Mouse (Mus musculus) urinary bladder, postnatal 4 days (tissue): ENCODE results near the gene Net1.
"Not testable (repeated sequence)": the region's sequence is repeated elsewhere in the genome, so short reads cannot be mapped to it uniquely, and the experiment has no call there.

Experiments used
- DNase-seq, 2 experiments: peaks; one replicate each; pipeline ENCODE4 v3.0.0; 2021 to 2022; ENCODE audit warnings: low spot score in 2 of 2

Net1 gene

DNA sequence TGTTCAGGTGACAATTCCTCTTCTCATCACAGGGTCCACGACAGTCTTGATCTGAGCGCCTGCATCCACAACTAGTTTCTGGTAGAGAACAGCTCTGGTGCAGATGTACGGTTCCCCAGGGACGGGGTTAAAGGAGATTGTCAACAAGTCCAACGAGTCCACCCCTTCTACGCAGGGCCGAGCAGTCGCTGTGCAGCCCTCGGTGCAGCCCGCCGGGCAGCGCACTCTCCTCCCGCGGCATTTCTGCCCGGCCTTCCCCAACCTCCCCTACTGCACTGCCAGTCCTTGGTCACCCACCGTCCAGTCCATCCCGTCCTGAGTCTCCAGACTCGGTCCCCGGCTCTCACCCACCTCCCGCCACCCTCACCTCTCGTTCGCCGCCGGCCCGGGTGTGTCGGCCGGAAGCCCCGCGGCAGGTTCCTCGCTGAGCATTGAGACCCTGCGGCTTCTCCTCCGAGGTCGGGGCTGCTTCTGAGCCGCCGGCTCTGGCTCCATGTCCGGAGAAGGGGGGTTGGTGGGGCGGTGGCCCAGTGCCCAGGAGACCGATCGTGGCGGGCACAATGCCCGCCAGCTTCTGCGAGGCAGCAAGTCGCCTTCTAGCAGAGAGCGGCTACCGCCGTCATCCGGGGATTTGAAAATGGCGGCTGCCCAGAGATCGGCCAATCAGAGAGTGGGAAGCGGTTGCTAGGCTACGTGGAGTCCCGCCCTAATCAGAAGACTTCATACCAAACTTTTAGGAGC, at the start of gene Net1, which contains the start of gene Tubal3:
Gene Net1 (minus strand): TSS at position 650 of the 741 bp plus-strand sequence.
Gene Tubal3 (plus strand): TSS at position 704 of the 741 bp plus-strand sequence.
- DNase-seq = peak; percentile 83 to 89

- no peak for DNase-seq
These were observed 33.3 kb upstream of the Net1 start for GRCm38 (mm10) chr13:3951198-3951914.

GRCm38 (mm10) chr13:3949477-3949876, 31.5 kb upstream of the Net1 start:
- no peak for DNase-seq

GRCm38 (mm10) chr13:3947267-3947666, 29.2 kb upstream of the Net1 start:
- DNase-seq = no peak

DNA sequence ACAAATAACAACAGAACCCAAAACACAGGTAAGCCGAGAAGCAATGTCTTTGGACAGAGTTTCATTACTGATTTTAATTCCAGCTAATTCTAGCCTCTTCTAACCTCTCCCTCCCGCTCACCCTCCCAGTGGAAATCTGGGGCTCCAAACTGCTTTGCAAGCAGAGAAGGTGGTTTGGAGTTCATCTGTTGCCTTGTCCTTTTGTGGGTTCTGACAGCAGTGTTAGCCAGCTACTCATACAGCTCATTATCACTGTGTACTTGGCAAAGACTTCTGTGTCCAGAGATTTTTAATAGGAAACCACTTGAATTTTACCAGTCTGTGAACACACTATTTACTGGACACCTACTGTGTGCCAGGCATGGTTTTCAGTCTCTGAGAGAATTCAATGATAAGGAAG, 27.2 kb upstream of the Net1 start, which contains the start of gene Ucn3:
Gene Ucn3 (minus strand): TSS at position 101 of the 400 bp plus-strand sequence.
- DNase-seq = no peak

DNA sequence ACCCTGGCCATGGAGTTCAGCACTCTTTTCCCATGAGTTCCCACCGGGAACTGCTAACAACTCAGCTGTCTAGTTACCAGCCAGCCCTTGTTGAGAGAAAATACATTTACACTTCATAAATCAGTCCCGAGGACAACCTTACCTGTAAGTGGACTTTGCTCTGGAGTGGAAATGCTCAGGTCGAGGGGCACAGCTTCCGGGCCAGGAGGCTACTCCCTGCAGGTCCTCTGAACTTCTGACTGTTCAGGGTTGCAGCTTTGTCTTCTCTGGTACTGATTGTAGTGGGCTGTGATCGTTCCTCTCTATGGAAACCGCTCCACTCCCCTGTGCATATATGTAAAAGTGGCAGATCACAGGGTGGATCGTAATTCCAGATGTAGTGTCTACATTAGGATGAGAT, 26.7 kb upstream of the Net1 start:
- no peak for DNase-seq

GRCm38 (mm10) chr13:3926046-3926445, 8.0 kb upstream of the Net1 start:
- DNase-seq = no peak

DNA sequence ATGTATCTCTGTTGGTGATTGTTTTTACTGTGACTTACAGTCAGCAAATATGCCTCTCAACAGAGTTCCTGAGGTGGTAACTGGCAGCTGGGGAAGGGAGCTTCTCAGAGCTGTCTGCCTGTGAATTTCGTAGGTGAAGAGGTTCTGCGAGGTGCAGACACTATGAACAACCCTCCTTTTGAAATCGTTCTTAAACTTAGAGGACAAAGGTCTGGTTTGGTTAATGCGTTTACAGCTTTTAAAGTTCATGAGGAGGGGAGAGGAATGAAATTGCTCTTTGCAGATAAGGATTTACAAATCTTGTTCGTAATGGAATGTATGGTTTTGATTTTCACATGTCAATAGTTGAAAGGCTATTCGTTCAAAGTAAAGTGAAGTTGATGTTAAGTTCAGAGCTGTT, 7.6 kb upstream of the Net1 start:
- no peak for DNase-seq

- DNase-seq = no peak
These were observed 6.5 kb upstream of the Net1 start for GRCm38 (mm10) chr13:3924483-3924882.

- no peak for DNase-seq
These were observed 4.5 kb downstream of the Net1 start for GRCm38 (mm10) chr13:3913504-3913903.

- DNase-seq = no peak
These were observed 7.7 kb downstream of the Net1 start for GRCm38 (mm10) chr13:3910356-3910755.

GRCm38 (mm10) chr13:3908262-3908661, 9.8 kb downstream of the Net1 start:
- DNase-seq = no peak

- DNase-seq = no peak
These were observed 10.8 kb downstream of the Net1 start for GRCm38 (mm10) chr13:3907151-3907696.

DNA sequence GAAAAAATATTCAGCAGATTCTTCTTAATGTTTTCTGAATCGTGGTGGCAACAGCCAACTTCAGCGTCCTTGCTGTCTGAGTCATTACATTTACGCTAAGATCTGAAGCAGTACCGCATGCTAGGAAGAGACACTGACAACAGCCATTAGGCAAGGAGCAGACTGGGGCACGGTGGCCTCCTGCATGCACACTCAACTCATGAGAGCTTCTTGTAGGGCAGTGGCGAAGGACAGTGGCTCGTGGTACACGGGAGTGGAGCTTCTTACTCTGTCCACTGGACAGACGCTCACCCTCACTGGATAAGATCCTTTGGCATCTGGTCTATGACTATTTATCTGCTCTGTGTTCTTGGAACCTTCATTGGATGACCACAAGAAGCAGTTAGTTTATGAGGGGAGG, 18.7 kb downstream of the Net1 start:
- DNase-seq = peak in 1 of 2 experiments; percentile 56

DNA sequence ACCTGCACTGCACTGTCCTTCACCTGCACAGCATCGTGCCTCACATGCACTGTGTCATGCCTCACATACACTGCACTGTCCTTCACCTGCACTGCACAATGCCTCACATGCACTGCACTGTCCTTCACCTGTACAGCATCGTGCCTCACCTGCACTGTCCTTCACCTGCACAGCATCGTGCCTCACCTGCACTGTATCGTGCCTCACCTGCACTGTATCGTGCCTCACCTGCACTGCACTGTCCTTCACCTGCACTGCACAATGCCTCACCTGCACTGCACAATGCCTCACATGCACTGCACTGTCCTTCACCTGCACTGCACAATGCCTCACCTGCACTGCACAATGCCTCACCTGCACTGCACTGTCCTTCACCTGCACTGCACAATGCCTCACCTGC, 19.8 kb downstream of the Net1 start:
- not testable (repeated sequence) for DNase-seq

DNA sequence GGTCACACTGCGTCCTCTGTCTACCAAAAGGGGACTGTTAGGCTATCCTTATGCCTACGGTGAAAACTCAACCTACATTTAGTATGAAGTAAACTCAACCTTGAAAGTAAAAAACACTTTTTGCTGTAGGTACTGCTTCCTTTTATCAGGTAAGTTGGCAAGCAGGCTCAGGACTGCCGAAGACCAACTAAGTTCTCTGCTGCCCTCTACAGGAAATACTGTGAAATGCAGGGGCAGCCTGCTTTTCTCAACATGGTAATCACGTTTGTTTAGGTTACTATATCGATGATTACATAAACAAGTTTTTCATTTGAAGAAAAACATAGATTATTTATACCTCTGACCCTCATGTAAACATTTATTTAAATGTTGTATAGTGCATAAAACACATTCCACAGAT, 21.1 kb downstream of the Net1 start:
- DNase-seq = peak in 1 of 2 experiments; percentile 73

GRCm38 (mm10) chr13:3896032-3896431, 22.0 kb downstream of the Net1 start:
- no peak for DNase-seq

- no peak for DNase-seq
These were observed 22.5 kb downstream of the Net1 start for GRCm38 (mm10) chr13:3895397-3895980.

- no peak for DNase-seq
These were observed 23.5 kb downstream of the Net1 start for GRCm38 (mm10) chr13:3894549-3894948.

GRCm38 (mm10) chr13:3893126-3893734, 24.8 kb downstream of the Net1 start:
- peak; percentile 81 to 90 for DNase-seq

DNA sequence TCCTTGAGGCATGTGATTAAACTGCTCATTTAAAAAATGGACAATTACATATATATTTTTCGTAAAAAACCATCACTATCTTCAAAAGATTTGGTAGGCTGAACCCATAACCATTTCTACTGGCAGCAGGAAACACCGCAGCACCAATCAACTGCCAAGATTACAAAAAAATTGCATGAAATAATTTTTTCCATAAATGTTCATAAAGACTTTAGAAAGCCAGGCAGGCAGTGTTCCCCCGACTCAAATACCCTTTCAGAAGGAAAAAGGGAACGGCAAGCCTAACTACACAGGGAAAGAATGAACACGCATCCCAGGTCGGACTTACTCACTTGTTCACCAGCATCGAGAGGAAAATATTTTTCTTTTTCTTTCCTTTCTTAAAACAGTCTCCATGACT, 25.4 kb downstream of the Net1 start:
- no peak for DNase-seq
